Mouse (Mus musculus): ENCODE measurements at regions not wholly inside any gene's neighbourhood (a gene's known extent, or its start where the extent isn't known, plus 50 kb on each side); places are given as distances from the start of the nearest gene placed in this dataset.

- Histone ChIP-seq H3K4me3 (no peak overlapping the region), H3K27ac (replicated peaks) (0 out of 2 replicates have a peak overlapping the region, but pooled peaks have one; percentile 23), H3K36me3 (no peaks in the 10 kb centered on the region), H3K4me1 (peaks cover 19% of the 10 kb centered on the region), H3K27me3 (no peaks in the 10 kb centered on the region), H3K4me2 (replicated peaks) (no peak overlapping the region), H3K9ac (replicated peaks) (no peak overlapping the region), H3K9me3 (no peaks in the 10 kb centered on the region)
- 47% methylated on average over 5 of the region's 5 CpGs for WGBS
- no peak for ATAC-seq (replicated peaks)
Observed at GRCm38 (mm10) chr10:96756355-96757084, 139.7 kb downstream of the Btg1 start.

- Histone ChIP-seq H3K4me2 (replicated peaks) (no peak overlapping the region), H3K27me3 (no peaks in the 10 kb centered on the region), H3K4me1 (peaks cover 12% of the 10 kb centered on the region), H3K27ac (replicated peaks) (no peak overlapping the region), H3K9ac (replicated peaks) (no peak overlapping the region), H3K4me3 (no peak overlapping the region), H3K36me3 (no peaks in the 10 kb centered on the region), H3K9me3 (no peaks in the 10 kb centered on the region)
- ATAC-seq (replicated peaks) = no peak
- 91% methylated on average over 1 of the region's 1 CpGs for WGBS
Observed at GRCm38 (mm10) chr10:96757311-96757710, 140.5 kb downstream of the Btg1 start.

DNA sequence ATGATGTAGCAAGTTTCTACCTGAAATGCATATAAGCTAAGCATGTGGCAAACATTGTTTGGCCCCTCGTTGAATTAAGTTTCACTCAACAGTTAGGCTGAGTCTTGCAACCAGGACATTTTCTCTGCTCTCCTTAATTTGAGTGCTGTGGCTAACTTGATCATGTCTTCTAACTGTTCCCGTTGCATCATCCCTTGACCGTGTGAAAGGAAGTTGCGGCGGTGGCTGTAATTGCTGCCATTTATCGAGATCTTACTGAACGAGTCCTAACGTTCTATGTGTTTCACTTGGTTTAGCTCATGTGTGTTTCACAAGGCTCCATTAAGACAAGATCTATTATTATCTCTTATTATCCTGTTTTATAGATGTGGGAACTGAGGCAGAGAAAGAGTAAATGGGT is 144.8 kb downstream of the Btg1 start:
- no peak overlapping the region for H3K4me3 ChIP-seq
- no peak for ATAC-seq (replicated peaks)
- H3K9ac ChIP-seq (replicated peaks) = no peak overlapping the region
- no peaks in the 10 kb centered on the region for H3K36me3 ChIP-seq
- H3K9me3 ChIP-seq = no peaks in the 10 kb centered on the region
- H3K27me3 ChIP-seq = no peaks in the 10 kb centered on the region
- H3K27ac ChIP-seq (replicated peaks) = no peak overlapping the region
- no peak overlapping the region for H3K4me2 ChIP-seq (replicated peaks)
- 86% methylated on average over 8 of the region's 8 CpGs for WGBS
- no peaks in the 10 kb centered on the region for H3K4me1 ChIP-seq

DNA sequence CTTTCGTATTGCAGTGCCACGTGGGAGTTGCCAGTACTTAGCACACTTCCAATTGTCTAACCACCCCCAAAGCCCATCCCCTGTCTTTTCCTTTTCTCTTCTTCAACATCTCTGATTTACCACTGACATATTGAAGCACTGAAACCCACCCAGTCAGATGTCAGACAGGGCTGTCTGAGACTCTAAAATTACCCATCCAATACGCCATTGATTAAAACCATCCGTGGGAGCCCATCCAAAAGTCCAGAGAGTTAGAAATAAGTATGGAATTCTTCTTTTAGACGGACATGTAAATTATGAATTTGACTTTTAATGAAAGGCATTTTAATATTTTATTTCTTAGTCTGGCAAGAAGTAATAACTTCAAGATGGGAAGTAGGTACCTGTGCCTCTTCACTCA is 148.8 kb downstream of the Btg1 start:
- Histone ChIP-seq H3K36me3 (no peaks in the 10 kb centered on the region), H3K9ac (replicated peaks) (no peak overlapping the region), H3K4me3 (no peak overlapping the region), H3K27me3 (no peaks in the 10 kb centered on the region), H3K4me2 (replicated peaks) (no peak overlapping the region), H3K27ac (replicated peaks) (no peak overlapping the region), H3K9me3 (no peaks in the 10 kb centered on the region), H3K4me1 (no peaks in the 10 kb centered on the region)
- no peak for ATAC-seq (replicated peaks)
- 90% methylated on average over 5 of the region's 5 CpGs for WGBS

DNA sequence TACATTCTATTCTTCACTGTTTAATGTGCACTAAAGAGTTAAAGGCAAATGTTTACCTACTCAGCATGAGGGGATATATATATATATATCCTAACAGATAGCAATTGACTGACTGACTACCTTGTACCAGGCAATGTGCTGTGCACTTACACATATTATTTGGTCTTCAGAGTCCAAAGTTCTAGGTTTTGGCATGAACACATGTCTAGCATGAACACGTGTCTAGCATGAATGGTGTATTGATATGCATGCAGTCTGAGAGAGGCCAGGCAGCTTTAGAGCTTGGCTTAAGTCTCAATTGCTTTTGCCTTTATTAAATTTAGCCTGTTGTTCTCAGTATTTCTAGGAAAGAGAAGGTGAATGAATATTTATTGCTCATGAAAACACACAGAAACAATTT is 161.4 kb downstream of the Btg1 start:
- no peak for ATAC-seq (replicated peaks)
- no peaks in the 10 kb centered on the region for H3K9me3 ChIP-seq
- no peaks in the 10 kb centered on the region for H3K27me3 ChIP-seq
- no peak overlapping the region for H3K4me2 ChIP-seq (replicated peaks)
- H3K9ac ChIP-seq (replicated peaks) = no peak overlapping the region
- H3K36me3 ChIP-seq = no peaks in the 10 kb centered on the region
- H3K4me3 ChIP-seq = no peak overlapping the region
- peaks cover 13% of the 10 kb centered on the region; the same call in 1 of the 2 replicates for H3K4me1 ChIP-seq
- no peak overlapping the region for H3K27ac ChIP-seq (replicated peaks)
- 79% methylated on average over 1 of the region's 1 CpGs for WGBS

- ATAC-seq (replicated peaks) = no peak
- H3K9me3 ChIP-seq = no peaks in the 10 kb centered on the region
- no peak overlapping the region for H3K9ac ChIP-seq (replicated peaks)
- no peak overlapping the region for H3K4me3 ChIP-seq
- no peaks in the 10 kb centered on the region for H3K36me3 ChIP-seq
- H3K4me1 ChIP-seq = peaks cover 13% of the 10 kb centered on the region; the same call in 1 of the 2 replicates
- 76% methylated on average over 5 of the region's 5 CpGs for WGBS
- no peak overlapping the region for H3K4me2 ChIP-seq (replicated peaks)
- no peaks in the 10 kb centered on the region for H3K27me3 ChIP-seq
- no peak overlapping the region for H3K27ac ChIP-seq (replicated peaks)
Observed at GRCm38 (mm10) chr10:96783966-96784365, 167.2 kb downstream of the Btg1 start.

GRCm38 (mm10) chr10:96786903-96787571 is 170.2 kb downstream of the Btg1 start:
- no peak overlapping the region for H3K9ac ChIP-seq (replicated peaks)
- ATAC-seq (replicated peaks) = no peak
- H3K9me3 ChIP-seq = no peaks in the 10 kb centered on the region

DNA sequence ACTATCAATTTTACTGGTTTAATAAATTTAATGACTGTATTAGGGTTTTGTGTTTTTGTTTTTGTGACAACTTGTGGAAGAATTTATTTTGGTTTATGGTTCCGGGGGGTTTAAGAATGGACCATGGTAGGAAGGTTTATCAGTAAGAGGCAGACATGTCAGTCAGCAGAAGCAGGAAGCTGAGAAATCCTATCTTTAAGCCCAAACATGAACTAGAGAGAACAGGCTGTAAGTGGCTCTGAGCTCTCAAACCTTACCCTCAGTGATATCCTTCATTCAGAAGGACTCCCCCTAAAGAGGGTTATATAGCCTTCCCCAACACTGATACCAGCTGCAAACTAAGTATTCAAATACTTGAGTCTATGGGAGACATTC is 170.8 kb downstream of the Btg1 start:
- WGBS = 93% methylated on average over 1 of the region's 1 CpGs
- Histone ChIP-seq H3K36me3 (no peaks in the 10 kb centered on the region), H3K4me3 (no peak overlapping the region), H3K9ac (replicated peaks) (no peak overlapping the region), H3K27me3 (no peaks in the 10 kb centered on the region), H3K9me3 (no peaks in the 10 kb centered on the region), H3K27ac (replicated peaks) (no peak overlapping the region), H3K4me2 (replicated peaks) (no peak overlapping the region), H3K4me1 (no peaks in the 10 kb centered on the region)
- ATAC-seq (replicated peaks) = no peak

More at GRCm38 (mm10) chr10:96786903-96787571, 170.2 kb downstream of the Btg1 start:
- H3K36me3 ChIP-seq = no peaks in the 10 kb centered on the region
- H3K27me3 ChIP-seq = no peaks in the 10 kb centered on the region
- no peak overlapping the region for H3K4me2 ChIP-seq (replicated peaks)
- WGBS = 87% methylated on average over 8 of the region's 8 CpGs
- no peak overlapping the region for H3K4me3 ChIP-seq
- no peaks in the 10 kb centered on the region for H3K4me1 ChIP-seq
- no peak overlapping the region for H3K27ac ChIP-seq (replicated peaks)

DNA sequence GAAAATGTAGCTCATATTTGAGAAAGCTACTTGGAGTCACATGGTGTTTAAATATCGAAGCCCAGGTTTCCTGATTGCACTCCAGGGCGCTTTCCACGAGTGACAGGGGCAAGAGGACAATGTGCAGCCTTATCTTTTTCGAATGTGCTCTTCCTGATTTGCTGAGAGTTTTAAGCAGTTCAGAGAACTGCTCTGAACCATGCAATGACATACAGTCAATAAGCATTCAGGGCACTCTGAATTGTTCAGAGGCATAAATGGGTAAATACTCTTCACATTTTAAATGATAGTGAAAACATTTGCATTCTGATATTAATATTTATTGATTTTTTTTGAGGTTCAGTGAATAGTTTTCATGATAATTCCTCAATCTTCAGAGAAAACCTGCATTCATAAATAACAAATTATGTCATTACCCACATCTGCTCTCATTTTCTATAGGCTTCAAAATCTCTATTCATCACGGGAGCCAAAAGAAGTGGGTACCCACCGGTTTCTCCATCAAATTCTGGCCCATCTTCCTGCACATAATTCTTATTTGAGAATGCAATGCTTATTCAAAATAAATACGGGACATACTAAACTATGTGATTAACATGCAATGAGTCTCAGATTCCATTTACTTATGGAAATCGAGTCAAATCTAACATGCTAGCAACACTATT is 171.7 kb downstream of the Btg1 start:
- Histone ChIP-seq H3K27me3 (no peaks in the 10 kb centered on the region), H3K27ac (replicated peaks) (no peak overlapping the region), H3K9me3 (no peaks in the 10 kb centered on the region), H3K4me1 (no peaks in the 10 kb centered on the region), H3K4me3 (no peak overlapping the region), H3K4me2 (replicated peaks) (no peak overlapping the region), H3K9ac (replicated peaks) (no peak overlapping the region), H3K36me3 (no peaks in the 10 kb centered on the region)
- ATAC-seq (replicated peaks) = no peak
- 63% methylated on average over 8 of the region's 8 CpGs for WGBS

GRCm38 (mm10) chr10:96797116-96797515 is 180.3 kb downstream of the Btg1 start:
- no peak for ATAC-seq (replicated peaks)
- H3K36me3 ChIP-seq = no peaks in the 10 kb centered on the region
- no peak overlapping the region for H3K4me3 ChIP-seq
- H3K27ac ChIP-seq (replicated peaks) = no peak overlapping the region
- WGBS = 80% methylated on average over 6 of the region's 6 CpGs
- no peaks in the 10 kb centered on the region for H3K4me1 ChIP-seq
- no peak overlapping the region for H3K4me2 ChIP-seq (replicated peaks)
- H3K9me3 ChIP-seq = no peaks in the 10 kb centered on the region
- no peaks in the 10 kb centered on the region for H3K27me3 ChIP-seq
- no peak overlapping the region for H3K9ac ChIP-seq (replicated peaks)

- no peak overlapping the region for H3K4me2 ChIP-seq (replicated peaks)
- H3K27ac ChIP-seq (replicated peaks) = no peak overlapping the region
- no peaks in the 10 kb centered on the region for H3K27me3 ChIP-seq
- H3K9me3 ChIP-seq = no peaks in the 10 kb centered on the region
- WGBS = 72% methylated on average over 3 of the region's 3 CpGs
- no peaks in the 10 kb centered on the region for H3K36me3 ChIP-seq
- no peak overlapping the region for H3K4me3 ChIP-seq
- no peak for ATAC-seq (replicated peaks)
- H3K9ac ChIP-seq (replicated peaks) = no peak overlapping the region
- no peaks in the 10 kb centered on the region for H3K4me1 ChIP-seq
Observed at GRCm38 (mm10) chr10:96800801-96801200, 184.0 kb downstream of the Btg1 start.

DNA sequence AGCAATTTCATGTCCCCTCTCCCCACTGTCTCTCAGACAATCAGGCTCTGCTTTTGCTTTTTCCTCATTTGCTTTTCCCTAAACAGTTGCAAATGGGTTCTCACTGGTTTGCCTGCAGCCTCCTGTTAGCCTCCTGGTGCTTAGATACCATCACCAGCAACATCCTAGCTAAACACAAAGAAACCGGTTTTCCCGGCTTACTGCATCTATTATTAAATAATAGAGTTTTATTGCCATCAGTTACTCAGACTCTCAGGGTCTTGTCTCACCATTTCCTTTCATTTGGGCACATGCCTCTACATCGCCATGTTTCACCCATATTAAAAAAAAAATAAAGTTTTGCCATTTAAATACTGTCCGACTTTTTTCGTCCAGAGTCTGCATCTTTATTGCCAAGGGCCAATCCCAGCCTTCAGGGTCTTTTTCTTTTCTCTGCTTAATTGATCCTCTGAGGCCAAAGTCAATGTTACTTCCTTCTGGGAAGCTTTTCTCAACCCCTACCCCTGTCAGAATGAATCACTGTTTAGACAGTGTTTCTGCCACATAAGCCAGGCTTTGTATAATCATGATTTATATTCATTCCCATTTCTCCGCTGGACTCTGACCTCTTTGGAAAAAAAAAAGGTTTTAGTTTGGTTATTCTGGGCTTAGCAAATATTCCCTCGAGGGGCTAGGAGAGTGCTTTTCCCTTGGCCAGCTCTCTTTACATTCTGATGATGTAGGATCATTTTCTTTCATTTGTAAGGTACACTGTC is 187.4 kb downstream of the Btg1 start:
- Histone ChIP-seq H3K4me3 (no peak overlapping the region), H3K9me3 (no peaks in the 10 kb centered on the region), H3K4me1 (no peaks in the 10 kb centered on the region), H3K4me2 (replicated peaks) (no peak overlapping the region), H3K36me3 (no peaks in the 10 kb centered on the region), H3K27me3 (no peaks in the 10 kb centered on the region), H3K27ac (replicated peaks) (no peak overlapping the region), H3K9ac (replicated peaks) (no peak overlapping the region)
- ATAC-seq (replicated peaks) = no peak
- WGBS = 58% methylated on average over 7 of the region's 7 CpGs

All from forebrain, embryonic 15.5 days (tissue).